Comparison of ENCODE assay signal across 36 mouse cellular contexts in genomic region chr13:3853648-3854333, GRCm38 (mm10). TPM values are rescaled to one million over a fixed set of nuclear protein-coding genes. Genes with fewer than 3 reads are reported as not detected.
"Had no signal": no experiment of that assay in that cellular context is flagged by ENCODE, and none has a peak within 500 bp of the region (broad histone marks: within the 10 kb centered on the region; RNA-seq: fewer than 3 reads in every experiment).

Calm5 (plus strand) TSS chr13:3854173.

RNA-seq across cellular contexts. Expression of gene Calm5, which starts in this region (rescaled TPM):
- total RNA-seq: gastrocnemius, adult 2 months; gastrocnemius, postnatal 10 days; gastrocnemius, postnatal 25 days; gastrocnemius, postnatal 4 days; heart, adult 18-20 months; heart, adult 8-10 months; heart, postnatal 10 days; heart, postnatal 25 days; heart, postnatal 4 days; hindbrain, postnatal 0 days; layer of hippocampus, adult 18-20 months; layer of hippocampus, adult 8-10 months; layer of hippocampus, postnatal 14 days; layer of hippocampus, postnatal 36 days; left cerebral cortex, adult 18-20 months; left cerebral cortex, adult 8-10 months; left cerebral cortex, postnatal 10 days; left cerebral cortex, postnatal 25 days; left cerebral cortex, postnatal 4 days; liver, adult 2 months had no signal
- polyA plus RNA-seq: frontal cortex, adult 2 months; heart, embryonic 10.5 days; heart, embryonic 12.5 days; heart, embryonic 14.5 days; heart, embryonic 16.5 days; hindbrain, embryonic 11.5 days; hindbrain, embryonic 13.5 days; hindbrain, embryonic 15.5 days; hindbrain, postnatal 0 days; intestine, embryonic 14.5 days; intestine, embryonic 16.5 days; kidney, adult 2 months; kidney, embryonic 15.5 days; kidney, postnatal 0 days; large intestine, adult 2 months; limb, embryonic 11.5 days; limb, embryonic 13.5 days; liver, adult 2 months had no signal
